Mouse (Mus musculus) kidney, adult 2 months (tissue): ENCODE data around the gene Smarce1. TPM values are rescaled to one million over a fixed set of nuclear protein-coding genes. Genes with fewer than 3 reads are reported as not detected.

ENCODE experiments used
- DNase-seq: peaks from one replicate; pipeline ENCODE4 v3.0.0; 2021
- H3K27ac ChIP-seq: fragments of 200-500 bp; 2 replicates; pipeline ENCODE4 v1.5.1; 2012; ENCODE audit warnings: low read depth, low read length, control low read depth, inconsistent platforms; ENCODE audit not compliant: insufficient read depth
- H3K27me3 ChIP-seq: fragments of 200-500 bp; replicated peaks from 2 replicates; pipeline ENCODE4 v1.6.1; 2012; ENCODE audit warnings: mild to moderate bottlenecking, moderate library complexity, low read length, inconsistent platforms; ENCODE audit not compliant: control insufficient read depth, insufficient read depth
- H3K36me3 ChIP-seq: fragments of 200-500 bp; 2 replicates; pipeline ENCODE4 v1.6.1; 2012; ENCODE audit warnings: mild to moderate bottlenecking, moderate library complexity, low read length, inconsistent platforms; ENCODE audit not compliant: control insufficient read depth, insufficient read depth
- H3K4me1 ChIP-seq: fragments of 200-500 bp; 2 replicates; pipeline ENCODE4 v1.6.1; 2011; ENCODE audit warnings: low read length; ENCODE audit not compliant: control insufficient read depth, insufficient read depth
- H3K4me3 ChIP-seq: fragments of 200-500 bp; 2 replicates; pipeline ENCODE4 v1.5.1; 2011; ENCODE audit warnings: mild to moderate bottlenecking, low read depth, low read length, control low read depth; ENCODE audit not compliant: insufficient read depth
- CTCF ChIP-seq: fragments of 200-500 bp; conservative IDR thresholded peaks from 2 replicates; pipeline ENCODE4 v1.5.1; 2011; ENCODE audit warnings: low read depth, mild to moderate bottlenecking, control low read depth, low read length, moderate library complexity, mixed read lengths; ENCODE audit not compliant: insufficient read depth, insufficient read length
- POLR2A ChIP-seq: fragments of 200-500 bp; IDR thresholded peaks from one replicate; pipeline ENCODE4 v1.6.1; 2011; ENCODE audit warnings: low read depth, low read length, control low read depth
- WGBS: fragments of 180-500 bp; shearing (Covaris S2); methylation state at CpG from one replicate; pipeline ENCODE4 v1.1.7; 2018; 5-methylcytosine and 5-hydroxymethylcytosine counted together
- polyA plus RNA-seq: library from polyadenylated mRNA; depleted of rRNA; stranded (reverse); fragments of >200 nt; gene quantifications from 2 replicates; pipeline ENCODE4 v1.2.3, GENCODE M21; 2012; rRNA removed

Smarce1 gene
- polyA plus RNA-seq, 1 experiment, result 18.6 TPM

GRCm38 (mm10) chr11:99161648-99162047 lies 69.2 kb downstream of the Smarce1 start:
- Histone ChIP-seq H3K36me3 (no peaks in the 10 kb centered on the region), H3K27me3 (no peaks in the 10 kb centered on the region), H3K4me3 (no peak overlapping the region), H3K27ac (no peak overlapping the region), H3K4me1 (no peaks in the 10 kb centered on the region)
- no peak for DNase-seq
- 41% methylated on average over 5 of the region's 5 CpGs for WGBS
- TF ChIP-seq CTCF (no peak), POLR2A (no peak)

- 85% methylated on average over 6 of the region's 6 CpGs for WGBS
- no peak overlapping the region for H3K4me3 ChIP-seq
- H3K36me3 ChIP-seq, result no peaks in the 10 kb centered on the region
- TF ChIP-seq POLR2A, result no peak
- no peak for TF ChIP-seq CTCF
- no peak overlapping the region for H3K27ac ChIP-seq
- H3K27me3 ChIP-seq, result no peaks in the 10 kb centered on the region
- no peak for DNase-seq
- no peaks in the 10 kb centered on the region for H3K4me1 ChIP-seq
Measured at GRCm38 (mm10) chr11:99160228-99160627, 70.6 kb downstream of the Smarce1 start.

Other genes with a start within 250 kb of the Smarce1 start
- gene Gjd3, start 248.0 kb downstream of the Smarce1 start, polyA plus RNA-seq, result 0.34 and 0.57 TPM in 2 replicates
- 0.72 and 1.1 TPM in 2 replicates for gene Top2a, start 206.8 kb downstream of the Smarce1 start, polyA plus RNA-seq
- 1,142 and 1,152 TPM in 2 replicates for gene Igfbp4, start 189.8 kb downstream of the Smarce1 start, polyA plus RNA-seq
- 0.86 and 1.8 TPM in 2 replicates for gene Tns4, start 141.7 kb downstream of the Smarce1 start, polyA plus RNA-seq
- gene Ccr7, start 75.9 kb downstream of the Smarce1 start, polyA plus RNA-seq, result 1.1 and 11.2 TPM in 2 replicates
- 0.42 and 0.47 TPM in 2 replicates for gene Krt222, start 13.1 kb upstream of the Smarce1 start, polyA plus RNA-seq
- not detected in 2 replicates for gene Krt24, start 54.2 kb upstream of the Smarce1 start, polyA plus RNA-seq
- gene Krt25, start 91.9 kb upstream of the Smarce1 start, polyA plus RNA-seq, result 0.03 TPM in 1 of 2 replicates, not detected in the other
- gene Krt26, start 106.9 kb upstream of the Smarce1 start, polyA plus RNA-seq, result not detected in 2 replicates
- not detected in 2 replicates for gene Krt27, start 120.1 kb upstream of the Smarce1 start, polyA plus RNA-seq
- 0.05 TPM in 1 of 2 replicates, not detected in the other for gene Krt28, start 143.9 kb upstream of the Smarce1 start, polyA plus RNA-seq
- 2.4 and 3.1 TPM in 2 replicates for gene Krt10, start 158.3 kb upstream of the Smarce1 start, polyA plus RNA-seq
- gene Krt12, start 191.2 kb upstream of the Smarce1 start, polyA plus RNA-seq, result not detected in 2 replicates
- 0.13 and 0.23 TPM in 2 replicates for gene Krt20, start 207.1 kb upstream of the Smarce1 start, polyA plus RNA-seq